Mouse (Mus musculus): Measurements from ENCODE around the gene Pdpk1. TPM values are rescaled to one million over a fixed set of nuclear protein-coding genes. Genes with fewer than 3 reads are reported as not detected.

Gene Pdpk1
- total RNA-seq, 1 experiment = 25.6 TPM

GRCm38 (mm10) chr17:24151890-24152563, 1.3 kb upstream of the Pdpk1 start:
- H3K9ac ChIP-seq (ENCODE audit: insufficient read depth, low read depth, low read length, poor library complexity, severe bottlenecking) = peak overlapping the region; percentile 13; the same call in 1 of the 2 replicates
- DNase-seq (ENCODE audit: low read depth, low spot score) = peak; percentile 86
- in situ Hi-C loops (cut with MboI; ENCODE audit: low sequenced_read_pairs in 2 of 2, unreplicated experiment in 2 of 2) = no loop called here
- H3K27ac ChIP-seq (ENCODE audit: insufficient read depth, low read depth, low read length, poor library complexity, severe bottlenecking) = peak overlapping the region; percentile 41
- no peaks in the 10 kb centered on the region for H3K9me3 ChIP-seq (ENCODE audit: control insufficient read depth, insufficient read depth, low read depth, low read length)
- TF ChIP-seq ZNF384 (IDR thresholded peaks at IDR 0.05; ENCODE audit: low read depth, low read length) (no peak), ZC3H11A (IDR thresholded peaks at IDR 0.05; ENCODE audit: borderline replicate concordance, low read depth, low read length) (peak; percentile 47; the same call in 1 of the 2 replicates), MAFK (IDR thresholded peaks at IDR 0.05; ENCODE audit: insufficient read depth, low read depth, low read length) (peak; percentile 74)
- peak overlapping the region; percentile 34 to 57; a peak in 3 of 4 replicates for H3K4me3 ChIP-seq (ENCODE audit: insufficient read depth in 1 of 2, low read depth in 1 of 2, low read length in 2 of 2, poor library complexity in 1 of 2, severe bottlenecking in 1 of 2)
- peaks cover 2 to 8% of the 10 kb centered on the region in 2 experiments; a peak in 2 of 4 replicates for H3K4me1 ChIP-seq (ENCODE audit: control insufficient read depth in 2 of 2, insufficient read depth in 2 of 2, low read length in 2 of 2, poor library complexity in 1 of 2)
- peaks cover 11% of the 10 kb centered on the region; the same call in 1 of the 2 replicates for H3K36me3 ChIP-seq (ENCODE audit: control insufficient read depth, insufficient read depth, low read length, poor library complexity, severe bottlenecking)

- H3K36me3 ChIP-seq (ENCODE audit: control insufficient read depth, insufficient read depth, low read length, poor library complexity, severe bottlenecking) = peaks cover 9% of the 10 kb centered on the region; the same call in 1 of the 2 replicates
- DNase-seq (ENCODE audit: low read depth, low spot score) = no peak
- no peak overlapping the region for H3K9ac ChIP-seq (ENCODE audit: insufficient read depth, low read depth, low read length, poor library complexity, severe bottlenecking)
- H3K9me3 ChIP-seq (ENCODE audit: control insufficient read depth, insufficient read depth, low read depth, low read length) = no peaks in the 10 kb centered on the region
- peak; percentile 82 for TF ChIP-seq ZNF384 (IDR thresholded peaks at IDR 0.05; ENCODE audit: low read depth, low read length)
- no peak for TF ChIP-seq ZC3H11A (IDR thresholded peaks at IDR 0.05; ENCODE audit: borderline replicate concordance, low read depth, low read length)
- no peak for TF ChIP-seq MAFK (IDR thresholded peaks at IDR 0.05; ENCODE audit: insufficient read depth, low read depth, low read length)
- H3K4me1 ChIP-seq (ENCODE audit: control insufficient read depth in 2 of 2, insufficient read depth in 2 of 2, low read length in 2 of 2, poor library complexity in 1 of 2) = peaks cover 2 to 8% of the 10 kb centered on the region in 2 experiments; a peak in 2 of 4 replicates
- in situ Hi-C loops (cut with MboI; ENCODE audit: low sequenced_read_pairs in 2 of 2, unreplicated experiment in 2 of 2) = no loop called here
- peak overlapping the region; percentile 41; the same call in 1 of the 2 replicates for H3K27ac ChIP-seq (ENCODE audit: insufficient read depth, low read depth, low read length, poor library complexity, severe bottlenecking)
- H3K4me3 ChIP-seq (ENCODE audit: insufficient read depth in 1 of 2, low read depth in 1 of 2, low read length in 2 of 2, poor library complexity in 1 of 2, severe bottlenecking in 1 of 2) = peak overlapping the region; percentile 34 to 57; a peak in 3 of 4 replicates
Measured at GRCm38 (mm10) chr17:24151382-24151781, 658 bp upstream of the Pdpk1 start.

- in situ Hi-C loops (cut with MboI; ENCODE audit: low sequenced_read_pairs in 2 of 2, unreplicated experiment in 2 of 2) = no loop called here
- TF ChIP-seq HCFC1 (IDR thresholded peaks at IDR 0.05; ENCODE audit: borderline replicate concordance, insufficient read depth, low read length) = no peak
- no peak for TF ChIP-seq CHD2 (IDR thresholded peaks at IDR 0.05; ENCODE audit: low read depth, low read length)
- no peak for TF ChIP-seq ZNF384 (IDR thresholded peaks at IDR 0.05; ENCODE audit: low read depth, low read length)
- TF ChIP-seq ZC3H11A (IDR thresholded peaks at IDR 0.05; ENCODE audit: borderline replicate concordance, low read depth, low read length) = no peak
- no peak for TF ChIP-seq MAFK (IDR thresholded peaks at IDR 0.05; ENCODE audit: insufficient read depth, low read depth, low read length)
- no peak overlapping the region for H3K27ac ChIP-seq (ENCODE audit: insufficient read depth, low read depth, low read length, poor library complexity, severe bottlenecking)
- H3K36me3 ChIP-seq (ENCODE audit: control insufficient read depth, insufficient read depth, low read length, poor library complexity, severe bottlenecking) = peaks cover 1% of the 10 kb centered on the region; the same call in 1 of the 2 replicates
- DNase-seq (ENCODE audit: low read depth, low spot score) = no peak
- H3K4me1 ChIP-seq (ENCODE audit: control insufficient read depth in 2 of 2, insufficient read depth in 2 of 2, low read length in 2 of 2, poor library complexity in 1 of 2) = peaks cover 2 to 8% of the 10 kb centered on the region in 2 experiments; a peak in 2 of 4 replicates
- no peaks in the 10 kb centered on the region for H3K9me3 ChIP-seq (ENCODE audit: control insufficient read depth, insufficient read depth, low read depth, low read length)
- H3K4me3 ChIP-seq (ENCODE audit: insufficient read depth in 1 of 2, low read depth in 1 of 2, low read length in 2 of 2, poor library complexity in 1 of 2, severe bottlenecking in 1 of 2) = no peak overlapping the region
- no peak overlapping the region for H3K9ac ChIP-seq (ENCODE audit: insufficient read depth, low read depth, low read length, poor library complexity, severe bottlenecking)
Measured at GRCm38 (mm10) chr17:24149421-24149820, 1.3 kb downstream of the Pdpk1 start.

DNA sequence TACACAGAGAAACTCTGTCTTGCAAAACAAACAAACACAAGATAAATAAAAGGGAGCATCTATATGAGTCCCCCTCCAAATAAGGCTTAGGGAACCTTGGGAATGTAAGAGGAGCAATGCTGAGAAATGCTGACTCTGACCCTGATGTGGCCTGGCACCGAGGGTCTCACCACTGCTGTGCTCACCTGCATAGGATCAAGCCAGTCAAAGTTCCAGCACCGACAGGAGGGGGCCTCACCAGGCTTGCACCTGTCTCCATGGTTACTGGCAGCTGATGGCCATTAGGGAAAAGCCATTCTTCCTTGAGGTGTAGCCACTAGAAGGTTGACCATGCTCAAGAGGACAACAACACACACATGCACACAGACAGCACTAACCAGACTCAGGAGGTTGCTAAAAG, 7.8 kb downstream of the Pdpk1 start:
- no peaks in the 10 kb centered on the region for H3K9me3 ChIP-seq (ENCODE audit: control insufficient read depth, insufficient read depth, low read depth, low read length)
- no peak overlapping the region for H3K9ac ChIP-seq (ENCODE audit: insufficient read depth, low read depth, low read length, poor library complexity, severe bottlenecking)
- H3K4me1 ChIP-seq (ENCODE audit: control insufficient read depth in 2 of 2, insufficient read depth in 2 of 2, low read length in 2 of 2, poor library complexity in 1 of 2) = peaks cover 0 to 2% of the 10 kb centered on the region in 2 experiments; a peak in 1 of 4 replicates
- DNase-seq (ENCODE audit: low read depth, low spot score) = no peak
- no peaks in the 10 kb centered on the region for H3K36me3 ChIP-seq (ENCODE audit: control insufficient read depth, insufficient read depth, low read length, poor library complexity, severe bottlenecking)
- no peak for TF ChIP-seq HCFC1 (IDR thresholded peaks at IDR 0.05; ENCODE audit: borderline replicate concordance, insufficient read depth, low read length)
- TF ChIP-seq CHD2 (IDR thresholded peaks at IDR 0.05; ENCODE audit: low read depth, low read length) = no peak
- no peak for TF ChIP-seq ZC3H11A (IDR thresholded peaks at IDR 0.05; ENCODE audit: borderline replicate concordance, low read depth, low read length)
- TF ChIP-seq MAFK (IDR thresholded peaks at IDR 0.05; ENCODE audit: insufficient read depth, low read depth, low read length) = no peak
- TF ChIP-seq ZNF384 (IDR thresholded peaks at IDR 0.05; ENCODE audit: low read depth, low read length) = no peak
- in situ Hi-C loops (cut with MboI; ENCODE audit: low sequenced_read_pairs in 2 of 2, unreplicated experiment in 2 of 2) = no loop called here
- no peak overlapping the region for H3K27ac ChIP-seq (ENCODE audit: insufficient read depth, low read depth, low read length, poor library complexity, severe bottlenecking)
- no peak overlapping the region for H3K4me3 ChIP-seq (ENCODE audit: insufficient read depth in 1 of 2, low read depth in 1 of 2, low read length in 2 of 2, poor library complexity in 1 of 2, severe bottlenecking in 1 of 2)

Measured in ES-E14 (cell line).